Mouse (Mus musculus): Measurements from ENCODE around the gene Gpr137. TPM values are rescaled to one million over a fixed set of nuclear protein-coding genes. Genes with fewer than 3 reads are reported as not detected.

The Gpr137 gene
- polyA plus RNA-seq, 1 experiment from 2014 or later: 67.1 TPM

- Histone ChIP-seq H3K27me3 (replicated peaks; ENCODE audit: control insufficient read depth, insufficient read depth, low read length) (peaks cover 11% of the 10 kb centered on the region), H3K9ac (ENCODE audit: low read depth, low read length) (peak overlapping the region; percentile 95), H3K36me3 (ENCODE audit: control insufficient read depth, insufficient read depth, low read length) (no peaks in the 10 kb centered on the region), H3K4me1 (ENCODE audit: control insufficient read depth, insufficient read depth, low read depth, low read length) (peaks cover 38% of the 10 kb centered on the region), H3K4me3 (ENCODE audit: low read length) (peak overlapping the region; percentile 86), H3K9me3 (ENCODE audit: control insufficient read depth, low read length) (no peaks in the 10 kb centered on the region), H3K4me2 (ENCODE audit: low read length) (peak overlapping the region; percentile 76), H3K27ac (ENCODE audit: low read depth, low read length) (no peak overlapping the region)
- 88% methylated on average over 20 of the region's 20 CpGs for WGBS
- no peak for ATAC-seq
These were observed 2.9 kb downstream of the Gpr137 start for GRCm38 (mm10) chr19:6939106-6940002.

DNA sequence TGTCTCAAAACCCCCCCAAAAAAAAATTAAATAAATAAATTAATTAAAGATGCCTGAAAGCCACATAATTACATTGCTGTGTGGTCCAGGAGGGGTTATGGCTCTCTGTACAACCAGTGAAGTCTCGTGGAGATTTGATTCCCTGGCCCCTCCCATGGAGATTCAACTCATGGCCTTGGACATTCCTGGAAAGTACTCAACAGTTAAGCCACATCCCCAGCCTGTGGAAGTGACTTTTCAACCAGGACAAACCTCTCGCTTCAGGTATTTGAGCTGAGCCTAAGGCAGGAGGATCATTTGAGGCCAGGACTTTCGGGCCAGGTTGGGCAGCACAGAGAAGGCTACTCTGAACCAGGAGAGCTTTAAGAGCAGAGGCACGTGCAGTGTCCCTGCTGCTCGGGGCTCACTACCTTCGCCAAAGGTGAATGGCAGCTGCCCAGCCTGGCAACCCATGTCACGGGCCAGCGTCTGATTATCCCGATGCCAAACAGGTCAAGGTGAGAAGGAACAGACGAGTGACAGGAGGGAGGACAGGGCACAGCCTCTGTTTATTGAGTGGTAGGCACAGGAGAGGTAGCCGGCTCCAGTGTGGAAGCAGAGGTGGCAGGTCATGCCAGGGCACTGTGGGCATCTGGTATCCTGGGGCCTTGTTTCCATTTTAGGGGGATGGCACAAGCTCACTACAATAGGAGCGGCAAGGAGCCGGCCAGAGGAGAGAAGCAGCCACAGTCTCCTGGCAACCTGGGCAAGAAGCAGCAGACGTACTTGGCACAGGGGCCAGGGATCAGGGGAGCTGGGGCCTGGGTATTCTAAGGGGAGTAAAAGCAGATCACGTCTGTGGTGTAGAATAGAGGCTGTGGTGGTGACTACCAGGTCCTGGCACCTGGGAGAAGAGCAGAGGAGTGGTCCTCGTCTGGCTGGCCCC lies 4.5 kb downstream of the Gpr137 start:
- Histone ChIP-seq H3K4me3 (ENCODE audit: low read length) (no peak overlapping the region), H3K4me2 (ENCODE audit: low read length) (no peak overlapping the region), H3K9me3 (ENCODE audit: control insufficient read depth, low read length) (no peaks in the 10 kb centered on the region), H3K27me3 (replicated peaks; ENCODE audit: control insufficient read depth, insufficient read depth, low read length) (peaks cover 19% of the 10 kb centered on the region), H3K27ac (ENCODE audit: low read depth, low read length) (no peak overlapping the region), H3K4me1 (ENCODE audit: control insufficient read depth, insufficient read depth, low read depth, low read length) (peaks cover 44% of the 10 kb centered on the region), H3K9ac (ENCODE audit: low read depth, low read length) (peak overlapping the region; percentile 18; the same call in 1 of the 2 replicates), H3K36me3 (ENCODE audit: control insufficient read depth, insufficient read depth, low read length) (no peaks in the 10 kb centered on the region)
- WGBS: 70% methylated on average over 16 of the region's 16 CpGs
- ATAC-seq: no peak

GRCm38 (mm10) chr19:6936299-6936698 lies 6.0 kb downstream of the Gpr137 start:
- Histone ChIP-seq H3K9me3 (ENCODE audit: control insufficient read depth, low read length) (no peaks in the 10 kb centered on the region), H3K4me1 (ENCODE audit: control insufficient read depth, insufficient read depth, low read depth, low read length) (peaks cover 40% of the 10 kb centered on the region), H3K4me2 (ENCODE audit: low read length) (no peak overlapping the region), H3K27ac (ENCODE audit: low read depth, low read length) (no peak overlapping the region), H3K36me3 (ENCODE audit: control insufficient read depth, insufficient read depth, low read length) (no peaks in the 10 kb centered on the region), H3K9ac (ENCODE audit: low read depth, low read length) (no peak overlapping the region), H3K4me3 (ENCODE audit: low read length) (no peak overlapping the region), H3K27me3 (replicated peaks; ENCODE audit: control insufficient read depth, insufficient read depth, low read length) (peaks cover 33% of the 10 kb centered on the region)
- no peak for ATAC-seq
- WGBS: 18% methylated on average over 3 of the region's 3 CpGs

DNA sequence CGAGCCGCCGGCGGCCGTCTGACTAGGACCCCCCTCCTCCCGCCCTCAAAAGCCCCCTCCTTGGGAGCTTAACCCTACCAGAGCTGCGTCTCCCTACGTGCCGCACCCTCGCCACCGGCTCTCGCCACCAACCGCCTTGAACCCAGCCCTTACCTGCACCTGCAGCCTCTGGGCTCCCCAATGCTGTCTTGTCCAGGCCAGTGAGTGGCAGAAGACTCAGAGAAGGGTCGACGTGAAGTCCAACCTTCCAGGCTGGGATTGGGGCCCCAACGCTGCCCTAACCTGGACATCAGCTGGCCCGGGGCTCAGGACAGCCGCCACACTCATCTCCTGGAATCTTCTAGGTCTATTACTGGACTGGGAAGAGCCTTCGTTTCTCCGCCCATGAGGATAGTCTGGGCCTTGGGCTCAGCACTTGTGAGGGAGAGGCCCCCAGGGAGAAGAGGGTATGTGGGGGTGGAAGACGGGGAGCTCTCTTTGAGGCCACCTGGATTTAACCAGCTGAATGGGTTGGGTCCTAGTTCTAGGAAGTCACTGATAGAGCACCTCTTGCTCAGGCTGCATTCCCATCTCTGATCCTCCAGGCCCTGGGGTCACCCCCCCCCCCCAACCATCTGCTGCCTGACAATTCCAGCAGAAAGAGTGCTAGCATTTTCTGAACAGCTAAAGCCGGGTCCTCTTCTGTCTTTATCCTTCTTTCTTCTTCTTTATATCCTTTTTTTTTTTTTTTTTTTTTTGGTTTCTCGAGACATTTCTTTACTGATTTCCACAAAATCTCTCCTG lies 7.9 kb downstream of the Gpr137 start, which contains the start of gene Kcnk4:
Kcnk4 (minus strand) TSS at position 321 of the 783 bp plus-strand sequence.
- peak within 1 kb of the TSS; percentile 84 for H3K4me2 ChIP-seq (ENCODE audit: low read length)
- peaks cover 26% of the 10 kb centered on the region for H3K4me1 ChIP-seq (ENCODE audit: control insufficient read depth, insufficient read depth, low read depth, low read length)
- H3K9me3 ChIP-seq (ENCODE audit: control insufficient read depth, low read length): no peaks in the 10 kb centered on the region
- H3K27me3 ChIP-seq (replicated peaks; ENCODE audit: control insufficient read depth, insufficient read depth, low read length): peaks cover 36% of the 10 kb centered on the region
- 8% methylated on average over 23 of the region's 23 CpGs for WGBS
- ATAC-seq: no peak; the same call in 1 of the 2 replicates
- H3K9ac ChIP-seq (ENCODE audit: low read depth, low read length): peak within 1 kb of the TSS; percentile 74
- peak within 1 kb of the TSS; percentile 31; the same call in 1 of the 2 replicates for H3K27ac ChIP-seq (ENCODE audit: low read depth, low read length)
- peak within 1 kb of the TSS; percentile 51 for H3K4me3 ChIP-seq (ENCODE audit: low read length)
- no peaks in the 10 kb centered on the region for H3K36me3 ChIP-seq (ENCODE audit: control insufficient read depth, insufficient read depth, low read length)

DNA sequence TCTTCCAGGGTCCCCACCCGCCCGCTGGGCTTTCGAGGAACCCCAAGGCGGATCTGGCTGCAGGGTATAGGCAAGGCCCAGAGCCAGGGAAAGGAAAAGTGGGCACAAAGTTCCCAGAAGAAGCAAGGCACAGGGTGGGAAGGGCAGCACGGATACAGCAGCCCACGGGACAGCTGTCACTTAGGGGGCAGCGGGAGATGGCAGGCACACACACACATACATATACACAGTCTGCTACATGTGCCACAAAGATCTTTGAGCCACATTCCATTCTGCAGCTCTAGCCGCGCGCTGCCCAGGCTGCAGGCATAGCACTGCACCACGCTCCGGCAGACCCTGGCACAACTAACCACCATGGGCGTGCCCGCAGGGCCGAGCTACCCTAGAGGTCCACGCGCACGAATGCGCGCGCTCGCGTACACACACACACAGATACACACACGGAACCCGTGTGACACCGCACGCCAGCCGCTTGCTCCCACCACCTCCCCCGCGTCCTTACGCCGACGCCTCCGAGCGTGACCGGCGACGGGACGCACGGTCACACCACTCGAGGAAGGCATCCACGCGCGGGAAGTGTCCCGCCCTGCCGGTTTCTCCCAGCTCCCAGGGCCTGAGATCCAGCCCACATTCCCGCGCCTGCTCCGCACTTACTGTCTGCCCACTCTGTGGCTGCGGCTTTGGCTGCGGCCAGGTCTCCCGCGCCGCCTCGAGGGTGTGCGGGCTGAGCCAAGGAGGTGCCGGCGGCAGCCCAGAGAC lies 8.7 kb downstream of the Gpr137 start:
- H3K4me1 ChIP-seq (ENCODE audit: control insufficient read depth, insufficient read depth, low read depth, low read length): peaks cover 18% of the 10 kb centered on the region
- H3K36me3 ChIP-seq (ENCODE audit: control insufficient read depth, insufficient read depth, low read length): no peaks in the 10 kb centered on the region
- peak; percentile 69 for ATAC-seq
- H3K9me3 ChIP-seq (ENCODE audit: control insufficient read depth, low read length): no peaks in the 10 kb centered on the region
- H3K9ac ChIP-seq (ENCODE audit: low read depth, low read length): peak overlapping the region; percentile 74
- WGBS: 2% methylated on average over 58 of the region's 58 CpGs
- H3K4me2 ChIP-seq (ENCODE audit: low read length): peak overlapping the region; percentile 84
- H3K27ac ChIP-seq (ENCODE audit: low read depth, low read length): peak overlapping the region; percentile 31; the same call in 1 of the 2 replicates
- H3K4me3 ChIP-seq (ENCODE audit: low read length): peak overlapping the region; percentile 51
- H3K27me3 ChIP-seq (replicated peaks; ENCODE audit: control insufficient read depth, insufficient read depth, low read length): peaks cover 42% of the 10 kb centered on the region

DNA sequence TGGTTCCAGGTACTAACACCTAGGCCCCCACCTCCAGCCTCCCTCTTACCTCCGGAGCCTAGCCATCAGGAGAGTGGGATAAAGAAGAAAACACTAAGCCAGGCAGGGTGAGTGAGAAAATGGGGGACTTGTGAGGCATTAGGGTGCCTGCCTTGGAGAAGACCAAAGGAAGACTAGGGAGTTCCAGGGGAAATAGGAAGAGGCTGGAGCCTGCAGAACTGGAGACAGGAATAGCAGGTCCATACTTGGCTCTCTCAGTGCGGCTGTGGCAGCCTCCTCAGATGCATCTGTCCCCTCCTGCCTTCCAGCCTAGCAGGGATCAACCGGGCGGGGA lies 9.2 kb downstream of the Gpr137 start:
- WGBS: 22% methylated on average over 4 of the region's 4 CpGs
- peaks cover 14% of the 10 kb centered on the region for H3K4me1 ChIP-seq (ENCODE audit: control insufficient read depth, insufficient read depth, low read depth, low read length)
- no peaks in the 10 kb centered on the region for H3K9me3 ChIP-seq (ENCODE audit: control insufficient read depth, low read length)
- H3K4me2 ChIP-seq (ENCODE audit: low read length): peak overlapping the region; percentile 84
- peak overlapping the region; percentile 74 for H3K9ac ChIP-seq (ENCODE audit: low read depth, low read length)
- H3K36me3 ChIP-seq (ENCODE audit: control insufficient read depth, insufficient read depth, low read length): no peaks in the 10 kb centered on the region
- ATAC-seq: no peak
- H3K27me3 ChIP-seq (replicated peaks; ENCODE audit: control insufficient read depth, insufficient read depth, low read length): peaks cover 44% of the 10 kb centered on the region
- H3K4me3 ChIP-seq (ENCODE audit: low read length): peak overlapping the region; percentile 51
- H3K27ac ChIP-seq (ENCODE audit: low read depth, low read length): no peak overlapping the region

- H3K27ac ChIP-seq (ENCODE audit: low read depth, low read length): no peak overlapping the region
- H3K4me3 ChIP-seq (ENCODE audit: low read length): no peak overlapping the region
- H3K4me1 ChIP-seq (ENCODE audit: control insufficient read depth, insufficient read depth, low read depth, low read length): peaks cover 14% of the 10 kb centered on the region
- no peaks in the 10 kb centered on the region for H3K36me3 ChIP-seq (ENCODE audit: control insufficient read depth, insufficient read depth, low read length)
- no peak overlapping the region for H3K9ac ChIP-seq (ENCODE audit: low read depth, low read length)
- peaks cover 53% of the 10 kb centered on the region for H3K27me3 ChIP-seq (replicated peaks; ENCODE audit: control insufficient read depth, insufficient read depth, low read length)
- H3K9me3 ChIP-seq (ENCODE audit: control insufficient read depth, low read length): no peaks in the 10 kb centered on the region
- no peak overlapping the region for H3K4me2 ChIP-seq (ENCODE audit: low read length)
- WGBS: 57% methylated on average over 1 of the region's 1 CpGs
- ATAC-seq: no peak
These were observed 10.3 kb downstream of the Gpr137 start for GRCm38 (mm10) chr19:6932018-6932417.

GRCm38 (mm10) chr19:6931002-6931401 lies 11.3 kb downstream of the Gpr137 start:
- peaks cover 18% of the 10 kb centered on the region for H3K4me1 ChIP-seq (ENCODE audit: control insufficient read depth, insufficient read depth, low read depth, low read length)
- ATAC-seq: no peak
- no peaks in the 10 kb centered on the region for H3K9me3 ChIP-seq (ENCODE audit: control insufficient read depth, low read length)
- no peak overlapping the region for H3K4me3 ChIP-seq (ENCODE audit: low read length)
- no peak overlapping the region for H3K4me2 ChIP-seq (ENCODE audit: low read length)
- H3K9ac ChIP-seq (ENCODE audit: low read depth, low read length): no peak overlapping the region
- 0% methylated on average over 2 of the region's 2 CpGs for WGBS
- H3K36me3 ChIP-seq (ENCODE audit: control insufficient read depth, insufficient read depth, low read length): no peaks in the 10 kb centered on the region
- no peak overlapping the region for H3K27ac ChIP-seq (ENCODE audit: low read depth, low read length)
- H3K27me3 ChIP-seq (replicated peaks; ENCODE audit: control insufficient read depth, insufficient read depth, low read length): peaks cover 56% of the 10 kb centered on the region
